Mouse (Mus musculus) embryonic facial prominence, embryonic 10.5 days (tissue): ENCODE measurements around the gene Tspan13. TPM values are rescaled to one million over a fixed set of nuclear protein-coding genes. Genes with fewer than 3 reads are reported as not detected.
A peak's percentile ranks its signal among the peaks of the same experiment; 100 is the strongest.

Source experiments
- DNase-seq: peaks from one replicate; pipeline ENCODE4 v3.0.0-alpha.2; 2017; ENCODE audit warnings: low spot score
- H3K27ac ChIP-seq: fragments of 300-500 bp; sonication (generic); replicated peaks from 2 replicates; pipeline ENCODE4 v1.5.1; 2016; ENCODE audit warnings: mild to moderate bottlenecking
- H3K27me3 ChIP-seq: fragments of 300-500 bp; sonication (generic); replicated peaks from 2 replicates; pipeline ENCODE4 v1.6.1; 2016; ENCODE audit warnings: low read depth, mild to moderate bottlenecking; ENCODE audit not compliant: poor library complexity, severe bottlenecking
- H3K36me3 ChIP-seq: fragments of 300-500 bp; sonication (generic); replicated peaks from 2 replicates; pipeline ENCODE4 v1.6.1; 2016; ENCODE audit warnings: mild to moderate bottlenecking, moderate library complexity
- H3K4me1 ChIP-seq: fragments of 300-500 bp; sonication (generic); 2 replicates; pipeline ENCODE4 v1.6.1; 2016
- H3K4me3 ChIP-seq: fragments of 300-500 bp; sonication (generic); 2 replicates; pipeline ENCODE4 v1.5.1; 2016; ENCODE audit warnings: mild to moderate bottlenecking, moderate library complexity
- H3K9me3 ChIP-seq: fragments of 300-500 bp; sonication (generic); 2 replicates; pipeline ENCODE4 v1.6.1; 2016; ENCODE audit warnings: mild to moderate bottlenecking
- WGBS: fragments of 180-500 bp; shearing (Covaris S2); methylation state at CpG from one replicate; pipeline ENCODE4 v1.1.7; 2016; 5-methylcytosine and 5-hydroxymethylcytosine counted together
- polyA plus RNA-seq: library from polyadenylated mRNA; unstranded; fragments of >200 nt; fragmentation: Nextera tagmentation; extraction: Ambion mirVana; gene quantifications from 2 replicates; pipeline ENCODE4 v1.2.1, GENCODE M21; 2016

The Tspan13 gene
- polyA plus RNA-seq, 1 experiment from 2014 or later: 105 TPM

GRCm38 (mm10) chr12:36046196-36046595 lies 3.9 kb upstream of the Tspan13 start:
- H3K27ac ChIP-seq: 0 out of 2 replicates have a peak overlapping the region, but pooled peaks have one; percentile 19
- H3K4me3 ChIP-seq: no peak overlapping the region
- H3K4me1 ChIP-seq: peaks cover 27% of the 10 kb centered on the region
- H3K27me3 ChIP-seq: no peaks in the 10 kb centered on the region
- no peaks in the 10 kb centered on the region for H3K9me3 ChIP-seq
- whole genome bisulfite sequencing: 32% methylated on average over 5 of the region's 5 CpGs
- no peaks in the 10 kb centered on the region for H3K36me3 ChIP-seq
- no peak for DNase-seq

GRCm38 (mm10) chr12:36044691-36045090 lies 2.4 kb upstream of the Tspan13 start:
- 88% methylated on average over 2 of the region's 2 CpGs for WGBS

GRCm38 (mm10) chr12:36041703-36042347 lies 475 bp downstream of the Tspan13 start:
- DNase-seq: peak; percentile 73
- peaks cover 39% of the 10 kb centered on the region for H3K4me1 ChIP-seq
- WGBS: under 1% methylated on average over 50 of the region's 50 CpGs
- peak overlapping the region; percentile 94 for H3K27ac ChIP-seq
- H3K9me3 ChIP-seq: no peaks in the 10 kb centered on the region
- H3K4me3 ChIP-seq: peak overlapping the region; percentile 93
- H3K36me3 ChIP-seq: no peaks in the 10 kb centered on the region
- no peaks in the 10 kb centered on the region for H3K27me3 ChIP-seq

More at GRCm38 (mm10) chr12:36044691-36045090, 2.4 kb upstream of the Tspan13 start:
- Histone ChIP-seq H3K4me1 (peaks cover 41% of the 10 kb centered on the region), H3K27ac (no peak overlapping the region; the same call in 1 of the 2 replicates), H3K27me3 (no peaks in the 10 kb centered on the region), H3K36me3 (no peaks in the 10 kb centered on the region), H3K4me3 (no peak overlapping the region), H3K9me3 (no peaks in the 10 kb centered on the region)
- no peak for DNase-seq

GRCm38 (mm10) chr12:36041281-36041589 lies 1.1 kb downstream of the Tspan13 start:
- H3K36me3 ChIP-seq: peaks cover 2% of the 10 kb centered on the region; the same call in 1 of the 2 replicates
- H3K4me1 ChIP-seq: peaks cover 34% of the 10 kb centered on the region
- H3K9me3 ChIP-seq: no peaks in the 10 kb centered on the region
- WGBS: 49% methylated on average over 4 of the region's 4 CpGs
- peak overlapping the region; percentile 93 for H3K4me3 ChIP-seq
- no peaks in the 10 kb centered on the region for H3K27me3 ChIP-seq
- H3K27ac ChIP-seq: peak overlapping the region; percentile 94; the same call in 1 of the 2 replicates
- no peak for DNase-seq

- Histone ChIP-seq H3K36me3 (peaks cover 6% of the 10 kb centered on the region; the same call in 1 of the 2 replicates), H3K9me3 (no peaks in the 10 kb centered on the region), H3K4me3 (peak overlapping the region; percentile 93), H3K4me1 (peaks cover 29% of the 10 kb centered on the region), H3K27ac (no peak overlapping the region; the same call in 1 of the 2 replicates), H3K27me3 (no peaks in the 10 kb centered on the region)
- DNase-seq: peak; percentile 51
- WGBS: 56% methylated on average over 10 of the region's 10 CpGs
Observed at GRCm38 (mm10) chr12:36040571-36041280, 1.6 kb downstream of the Tspan13 start.

- DNase-seq: no peak
- H3K36me3 ChIP-seq: peaks cover 6% of the 10 kb centered on the region; the same call in 1 of the 2 replicates
- peaks cover 26% of the 10 kb centered on the region for H3K4me1 ChIP-seq
- H3K27ac ChIP-seq: no peak overlapping the region
- 85% methylated on average over 9 of the region's 9 CpGs for WGBS
- no peaks in the 10 kb centered on the region for H3K9me3 ChIP-seq
- H3K27me3 ChIP-seq: no peaks in the 10 kb centered on the region
- H3K4me3 ChIP-seq: no peak overlapping the region
Observed at GRCm38 (mm10) chr12:36039541-36040084, 2.7 kb downstream of the Tspan13 start.

GRCm38 (mm10) chr12:36036776-36037175 lies 5.5 kb downstream of the Tspan13 start:
- no peak for DNase-seq
- Histone ChIP-seq H3K9me3 (no peaks in the 10 kb centered on the region), H3K4me1 (peaks cover 21% of the 10 kb centered on the region), H3K27me3 (no peaks in the 10 kb centered on the region), H3K27ac (no peak overlapping the region), H3K36me3 (peaks cover 13% of the 10 kb centered on the region; the same call in 1 of the 2 replicates), H3K4me3 (no peak overlapping the region)
- WGBS: 91% methylated on average over 10 of the region's 10 CpGs

GRCm38 (mm10) chr12:36036121-36036520 lies 6.2 kb downstream of the Tspan13 start:
- Histone ChIP-seq H3K4me3 (no peak overlapping the region), H3K4me1 (peaks cover 16% of the 10 kb centered on the region), H3K36me3 (peaks cover 13% of the 10 kb centered on the region; the same call in 1 of the 2 replicates), H3K27me3 (no peaks in the 10 kb centered on the region), H3K9me3 (no peaks in the 10 kb centered on the region), H3K27ac (no peak overlapping the region)
- DNase-seq: no peak
- WGBS: 95% methylated on average over 7 of the region's 7 CpGs

GRCm38 (mm10) chr12:36035501-36035900 lies 6.8 kb downstream of the Tspan13 start:
- H3K36me3 ChIP-seq: peaks cover 13% of the 10 kb centered on the region; the same call in 1 of the 2 replicates
- 94% methylated on average over 6 of the region's 6 CpGs for WGBS

GRCm38 (mm10) chr12:36032419-36032818 lies 9.9 kb downstream of the Tspan13 start:
- no peak for DNase-seq
- Histone ChIP-seq H3K4me1 (no peaks in the 10 kb centered on the region), H3K4me3 (no peak overlapping the region), H3K27me3 (no peaks in the 10 kb centered on the region), H3K27ac (no peak overlapping the region), H3K9me3 (no peaks in the 10 kb centered on the region), H3K36me3 (peaks cover 13% of the 10 kb centered on the region; the same call in 1 of the 2 replicates)
- WGBS: 82% methylated on average over 4 of the region's 4 CpGs

More at GRCm38 (mm10) chr12:36035501-36035900, 6.8 kb downstream of the Tspan13 start:
- peaks cover 9% of the 10 kb centered on the region for H3K4me1 ChIP-seq
- no peak for DNase-seq
- H3K27ac ChIP-seq: no peak overlapping the region
- no peaks in the 10 kb centered on the region for H3K27me3 ChIP-seq
- H3K4me3 ChIP-seq: no peak overlapping the region
- no peaks in the 10 kb centered on the region for H3K9me3 ChIP-seq

GRCm38 (mm10) chr12:36030660-36031363 lies 11.5 kb downstream of the Tspan13 start:
- Histone ChIP-seq H3K27ac (no peak overlapping the region), H3K9me3 (no peaks in the 10 kb centered on the region), H3K27me3 (no peaks in the 10 kb centered on the region), H3K36me3 (peaks cover 7% of the 10 kb centered on the region; the same call in 1 of the 2 replicates), H3K4me3 (no peak overlapping the region), H3K4me1 (no peaks in the 10 kb centered on the region)
- DNase-seq: no peak
- WGBS: 90% methylated on average over 12 of the region's 12 CpGs

- Histone ChIP-seq H3K4me3 (no peak overlapping the region), H3K27ac (no peak overlapping the region), H3K9me3 (no peaks in the 10 kb centered on the region), H3K36me3 (peaks cover 7% of the 10 kb centered on the region; the same call in 1 of the 2 replicates), H3K27me3 (no peaks in the 10 kb centered on the region), H3K4me1 (no peaks in the 10 kb centered on the region)
- WGBS: 67% methylated on average over 6 of the region's 6 CpGs
- no peak for DNase-seq
Observed at GRCm38 (mm10) chr12:36029687-36030086, 12.6 kb downstream of the Tspan13 start.
